Comparison of ENCODE assay signal across 9 mouse cellular contexts in the genomic region with DNA sequence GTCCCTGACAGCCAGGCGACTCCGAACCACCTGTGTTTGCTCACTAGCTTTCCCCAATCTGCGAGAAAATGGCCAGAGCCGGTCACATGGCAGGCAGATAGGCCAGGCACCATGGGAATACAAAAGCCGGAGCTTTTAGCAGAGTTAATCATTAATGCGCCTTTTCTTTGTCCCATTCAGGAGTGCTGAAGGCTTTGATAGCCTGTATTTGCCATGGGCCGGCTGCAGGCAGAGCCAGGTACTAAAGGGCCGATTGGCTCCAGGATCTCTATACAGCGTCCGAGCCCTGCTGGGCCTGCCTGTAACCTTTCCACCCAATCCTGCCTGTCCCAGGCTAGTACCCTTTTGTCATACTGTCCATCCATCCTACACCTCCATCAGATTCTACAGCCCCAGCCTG.
DNase-seq lines count a peak whose midpoint lies in the region; ATAC-seq and TF ChIP-seq lines count a peak whose summit lies in the region.
"Had no signal": no experiment of that assay in that cellular context is flagged by ENCODE, and none has a peak within 500 bp of the region (broad histone marks: within the 10 kb centered on the region; RNA-seq: fewer than 3 reads in every experiment).

No protein-coding gene starts in this region.

- no peak overlapping the region for H3K4me2 ChIP-seq in hindbrain, embryonic 14.5 days (replicated peaks)
- no peak overlapping the region for H3K4me2 ChIP-seq in hindbrain, embryonic 12.5 days (replicated peaks)
- H3K4me2 ChIP-seq in kidney, embryonic 15.5 days: no peak overlapping the region
- no peak overlapping the region for H3K4me2 ChIP-seq in lung, embryonic 14.5 days
- peak overlapping the region; percentile 39; the same call in 1 of the 2 replicates for H3K4me2 ChIP-seq in stomach, embryonic 16.5 days (ENCODE audit: low read depth, low read length)

- ATAC-seq in hindbrain, embryonic 14.5 days (ENCODE audit: low FRiP score): 0 out of 2 replicates have a peak, but pooled peaks have one; percentile 27
- ATAC-seq in hindbrain, embryonic 12.5 days (ENCODE audit: low FRiP score): no peak
- peak; percentile 92 for ATAC-seq in kidney, embryonic 15.5 days (replicated peaks; ENCODE audit: low FRiP score)
- peak; percentile 91 for ATAC-seq in lung, embryonic 14.5 days (ENCODE audit: insufficient read depth)
- ATAC-seq in stomach, embryonic 16.5 days (ENCODE audit: insufficient read depth, low FRiP score): peak; percentile 92

- H3K27me3 ChIP-seq in hindbrain, embryonic 14.5 days (ENCODE audit: control insufficient read depth, insufficient read depth, low read length): peaks cover 11% of the 10 kb centered on the region; the same call in 1 of the 2 replicates
- peaks cover 32% of the 10 kb centered on the region for H3K27me3 ChIP-seq in hindbrain, embryonic 12.5 days
- H3K27me3 ChIP-seq in kidney, embryonic 15.5 days: peaks cover 12% of the 10 kb centered on the region; the same call in 1 of the 2 replicates
- no peaks in the 10 kb centered on the region for H3K27me3 ChIP-seq in lung, embryonic 14.5 days (ENCODE audit: insufficient read depth, low read length)
- no peaks in the 10 kb centered on the region for H3K27me3 ChIP-seq in stomach, embryonic 16.5 days (ENCODE audit: control insufficient read depth, insufficient read depth, low read length)

- H3K27ac ChIP-seq in hindbrain, embryonic 14.5 days: no peak overlapping the region
- H3K27ac ChIP-seq in hindbrain, embryonic 12.5 days: no peak overlapping the region
- H3K27ac ChIP-seq in kidney, embryonic 15.5 days: no peak overlapping the region
- H3K27ac ChIP-seq in lung, embryonic 14.5 days (ENCODE audit: low read depth): peak overlapping the region; percentile 71
- H3K27ac ChIP-seq in stomach, embryonic 16.5 days (ENCODE audit: low read length): peak overlapping the region; percentile 93

- H3K4me3 ChIP-seq in hindbrain, embryonic 14.5 days (replicated peaks; ENCODE audit: low read length): no peak overlapping the region
- no peak overlapping the region for H3K4me3 ChIP-seq in hindbrain, embryonic 12.5 days
- no peak overlapping the region for H3K4me3 ChIP-seq in kidney, embryonic 15.5 days (replicated peaks)
- no peak overlapping the region for H3K4me3 ChIP-seq in lung, embryonic 14.5 days (ENCODE audit: low read depth, low read length)
- H3K4me3 ChIP-seq in stomach, embryonic 16.5 days (replicated peaks; ENCODE audit: low read length): no peak overlapping the region

- 14% methylated on average over 10 of the region's 10 CpGs for WGBS in hindbrain, embryonic 14.5 days
- WGBS in hindbrain, embryonic 12.5 days: 23% methylated on average over 10 of the region's 10 CpGs
- WGBS in kidney, embryonic 15.5 days: 28% methylated on average over 10 of the region's 10 CpGs
- 43% methylated on average over 10 of the region's 10 CpGs for WGBS in lung, embryonic 14.5 days
- WGBS in stomach, embryonic 16.5 days: 50% methylated on average over 10 of the region's 10 CpGs

- H3K4me1 ChIP-seq in hindbrain, embryonic 14.5 days (replicated peaks; ENCODE audit: control insufficient read depth, insufficient read depth, low read length): no peaks in the 10 kb centered on the region
- no peaks in the 10 kb centered on the region for H3K4me1 ChIP-seq in hindbrain, embryonic 12.5 days
- H3K4me1 ChIP-seq in kidney, embryonic 15.5 days: 0 out of 2 replicates have a peak, but pooled peaks cover 5% of the 10 kb centered on the region
- H3K4me1 ChIP-seq in lung, embryonic 14.5 days (ENCODE audit: insufficient read depth): no peaks in the 10 kb centered on the region
- peaks cover 3% of the 10 kb centered on the region; the same call in 1 of the 2 replicates for H3K4me1 ChIP-seq in stomach, embryonic 16.5 days (ENCODE audit: control insufficient read depth, insufficient read depth, low read length)

- H3K36me3 ChIP-seq in hindbrain, embryonic 14.5 days (replicated peaks; ENCODE audit: control insufficient read depth, insufficient read depth): no peaks in the 10 kb centered on the region
- no peaks in the 10 kb centered on the region for H3K36me3 ChIP-seq in hindbrain, embryonic 12.5 days
- no peaks in the 10 kb centered on the region for H3K36me3 ChIP-seq in kidney, embryonic 15.5 days
- no peaks in the 10 kb centered on the region for H3K36me3 ChIP-seq in lung, embryonic 14.5 days (ENCODE audit: insufficient read depth)
- no peaks in the 10 kb centered on the region for H3K36me3 ChIP-seq in stomach, embryonic 16.5 days (ENCODE audit: control insufficient read depth, insufficient read depth, low read length)

- no peak for DNase-seq in hindbrain, embryonic 14.5 days (ENCODE audit: low spot score)
- peak; percentile 80 for DNase-seq in lung, embryonic 14.5 days
- no peak for DNase-seq in frontal cortex, postnatal 14 days (ENCODE audit: low spot score in 2 of 2)
- no peak for DNase-seq in urinary bladder, postnatal 36 days (ENCODE audit: low spot score in 2 of 2)
- no peak for DNase-seq in layer of hippocampus, postnatal 10 days (ENCODE audit: low spot score in 2 of 2)
- DNase-seq: cerebellum, postnatal 36 days had no signal

- TF ChIP-seq CTCF in lung, embryonic 14.5 days (IDR thresholded peaks at IDR 0.05; ENCODE audit: low read depth): no peak

- H3K9ac ChIP-seq in hindbrain, embryonic 14.5 days: no peak overlapping the region
- no peak overlapping the region for H3K9ac ChIP-seq in hindbrain, embryonic 12.5 days
- no peak overlapping the region for H3K9ac ChIP-seq in kidney, embryonic 15.5 days
- no peak overlapping the region for H3K9ac ChIP-seq in lung, embryonic 14.5 days
- H3K9ac ChIP-seq in stomach, embryonic 16.5 days (ENCODE audit: low read length): no peak overlapping the region; the same call in 1 of the 2 replicates

- no peaks in the 10 kb centered on the region for H3K9me3 ChIP-seq in hindbrain, embryonic 14.5 days (ENCODE audit: control insufficient read depth, low read length)
- no peaks in the 10 kb centered on the region for H3K9me3 ChIP-seq in hindbrain, embryonic 12.5 days (replicated peaks)
- H3K9me3 ChIP-seq in kidney, embryonic 15.5 days (replicated peaks): no peaks in the 10 kb centered on the region
- no peaks in the 10 kb centered on the region for H3K9me3 ChIP-seq in lung, embryonic 14.5 days (ENCODE audit: low read depth, low read length)
- no peaks in the 10 kb centered on the region for H3K9me3 ChIP-seq in stomach, embryonic 16.5 days (replicated peaks; ENCODE audit: control insufficient read depth, low read length)

Comparison
In these comparisons a context has a peak if more than half of its experiments do, and no peak if none do; other contexts are left out.
1. H3K27ac ChIP-seq: peak in lung, embryonic 14.5 days (single experiment) and stomach, embryonic 16.5 days (single experiment); none in hindbrain, embryonic 14.5 days (single experiment), hindbrain, embryonic 12.5 days (single experiment) and kidney, embryonic 15.5 days (single experiment).